Mouse (Mus musculus): Measurements from ENCODE around the gene Tmem252. TPM values are rescaled to one million over a fixed set of nuclear protein-coding genes. Genes with fewer than 3 reads are reported as not detected.
"Not testable (repeated sequence)": the region's sequence is repeated elsewhere in the genome, so short reads cannot be mapped to it uniquely, and the experiment has no call there.

The Tmem252 gene
- total and polyA plus RNA-seq, 3 experiments, result 0.13 to 0.17 (median 0.14) TPM

DNA sequence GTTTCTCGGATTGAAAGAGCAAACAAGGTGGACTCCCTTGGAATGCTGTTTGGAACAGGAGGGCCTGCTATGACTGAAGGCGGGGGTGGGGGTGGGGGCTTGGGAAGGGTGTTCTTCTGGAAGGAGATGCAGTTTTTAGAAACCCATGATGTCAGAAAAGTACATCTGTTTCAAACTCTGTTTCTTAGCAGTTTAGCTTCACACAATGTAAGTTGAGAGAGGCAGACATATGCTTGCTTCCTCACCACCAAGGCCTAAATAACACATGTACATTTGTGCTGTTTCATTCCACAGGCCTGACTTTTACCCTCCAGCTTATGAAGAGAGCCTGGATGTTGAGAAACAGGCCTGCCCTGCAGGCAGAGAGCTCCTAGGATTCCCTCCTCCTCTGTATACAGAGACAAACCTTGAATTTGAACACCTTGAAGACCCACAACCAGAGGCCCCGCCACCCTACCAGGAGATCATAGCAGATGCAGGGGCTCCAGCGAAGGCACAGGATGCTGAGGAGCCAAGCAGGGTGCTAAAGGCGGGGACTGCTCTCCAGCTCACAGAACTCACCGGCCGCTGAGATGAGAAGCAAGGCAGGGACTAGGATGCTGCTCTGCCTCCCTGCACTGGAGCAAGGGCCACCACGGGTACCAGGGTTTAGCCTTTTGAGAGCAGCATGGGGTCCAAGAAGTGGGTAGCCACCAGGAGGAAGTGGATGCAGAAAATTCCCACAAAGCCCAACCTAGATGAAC, 3.6 kb downstream of the Tmem252 start:
- DNase-seq, result no peak

DNA sequence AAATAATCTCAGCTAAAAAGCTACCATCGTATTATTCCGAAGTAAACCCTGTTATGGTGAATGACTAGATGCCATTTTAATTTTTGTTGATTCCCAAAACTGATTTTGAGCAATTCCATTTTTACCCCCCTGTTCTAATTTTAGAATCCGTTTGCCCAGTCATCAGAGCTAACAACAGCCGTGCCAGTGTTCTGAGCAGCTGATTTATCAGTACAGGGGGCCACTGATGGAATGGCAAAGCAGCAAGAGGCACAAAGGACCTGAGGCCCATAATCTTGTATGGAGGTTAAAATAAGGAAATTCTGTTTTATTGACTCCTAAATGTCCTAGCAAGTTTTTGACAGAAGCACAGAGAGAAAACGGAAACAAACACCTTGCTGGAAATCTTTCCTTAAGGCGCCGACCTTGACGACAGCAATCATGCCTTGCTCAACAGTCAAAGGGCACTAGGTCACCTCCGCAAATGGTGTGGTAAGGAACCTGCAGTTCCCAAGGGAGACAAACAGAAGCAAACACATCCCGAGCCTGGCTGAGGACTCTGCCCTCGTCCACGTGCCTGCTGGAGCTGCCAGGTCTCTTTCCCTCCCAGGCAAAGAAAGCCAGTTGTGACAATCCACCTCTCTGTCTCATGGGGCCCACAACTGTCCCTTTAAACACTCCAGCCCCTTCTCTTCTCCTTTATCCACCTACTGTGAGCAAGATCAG, 9.4 kb downstream of the Tmem252 start:
- DNase-seq, result no peak

DNA sequence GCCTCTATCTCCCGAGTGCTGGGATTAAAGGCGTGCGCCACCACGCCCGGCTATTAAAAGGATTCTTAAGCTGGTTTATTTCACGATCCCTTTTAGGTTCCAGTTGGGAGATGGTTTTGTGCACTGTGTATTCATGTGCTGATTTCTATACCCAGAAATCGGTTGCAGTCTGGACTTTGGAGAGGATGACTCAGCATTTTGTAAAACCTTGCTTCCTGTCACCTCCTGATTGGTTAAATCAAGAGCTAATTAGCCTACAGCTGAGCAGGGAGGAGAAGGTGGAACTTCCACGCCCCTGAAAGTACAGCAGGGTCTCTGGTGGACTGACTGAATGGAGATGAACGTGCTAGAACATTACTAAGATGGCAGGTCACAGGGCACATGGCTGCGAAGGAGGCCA, 12.6 kb downstream of the Tmem252 start:
- DNase-seq, result no peak

DNA sequence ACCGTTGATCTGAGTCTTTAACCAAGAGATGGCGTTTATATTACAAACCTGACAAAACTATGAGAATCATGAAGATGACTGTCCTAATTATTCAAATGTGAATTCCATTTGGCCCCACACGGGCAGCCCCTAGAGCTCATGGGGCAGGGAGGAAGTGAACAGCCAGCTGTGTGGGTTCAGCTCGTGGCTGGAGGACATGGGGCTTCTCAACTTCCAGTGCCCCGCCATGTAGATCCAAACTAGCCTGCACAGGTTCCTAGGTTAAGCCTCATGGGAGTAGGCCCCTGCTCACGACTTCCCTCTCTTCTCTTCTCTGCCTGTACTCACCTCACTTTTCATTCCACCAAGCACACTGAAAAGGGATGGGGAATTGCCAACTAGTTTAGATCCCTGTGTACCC, 14.5 kb downstream of the Tmem252 start:
- DNase-seq, result no peak

DNA sequence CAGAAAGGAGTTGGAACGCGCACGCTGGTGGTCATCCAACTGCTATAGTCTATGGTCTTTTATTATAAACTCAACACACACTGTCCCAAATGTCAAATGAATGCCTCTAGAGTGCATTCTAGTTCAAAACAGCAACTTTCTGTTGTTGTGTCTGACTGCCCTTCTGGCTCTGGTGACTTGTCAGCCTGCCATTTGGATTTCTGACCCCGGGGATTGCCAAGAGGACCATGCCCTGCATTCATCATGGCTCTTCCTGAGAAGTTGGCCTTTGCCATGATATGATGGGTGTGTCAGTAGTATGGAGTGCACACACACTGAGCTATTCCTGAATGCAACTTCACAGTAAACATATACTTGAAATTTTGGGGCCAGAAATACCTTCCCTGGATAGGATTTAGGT, 15.7 kb downstream of the Tmem252 start:
- DNase-seq, result no peak

DNA sequence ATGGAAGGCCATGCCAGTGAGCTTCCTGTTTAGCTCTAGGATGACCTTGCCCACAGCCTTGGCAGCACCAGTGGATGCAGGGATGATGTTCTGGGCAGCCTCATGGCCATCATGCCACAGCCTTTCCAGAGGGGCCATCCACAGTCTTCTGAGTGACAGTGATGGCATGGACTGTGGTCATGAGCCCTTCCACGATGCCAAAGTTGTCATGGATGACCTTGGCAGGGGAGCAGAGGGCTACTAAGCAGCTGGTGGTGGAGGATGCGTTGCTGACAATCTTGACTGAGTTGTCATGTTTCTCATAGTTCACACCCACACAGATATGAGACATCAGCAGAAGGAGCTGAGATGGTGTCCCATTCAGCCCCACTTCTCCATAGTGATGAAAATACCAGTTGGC, 18.9 kb downstream of the Tmem252 start:
- DNase-seq, result no peak

DNA sequence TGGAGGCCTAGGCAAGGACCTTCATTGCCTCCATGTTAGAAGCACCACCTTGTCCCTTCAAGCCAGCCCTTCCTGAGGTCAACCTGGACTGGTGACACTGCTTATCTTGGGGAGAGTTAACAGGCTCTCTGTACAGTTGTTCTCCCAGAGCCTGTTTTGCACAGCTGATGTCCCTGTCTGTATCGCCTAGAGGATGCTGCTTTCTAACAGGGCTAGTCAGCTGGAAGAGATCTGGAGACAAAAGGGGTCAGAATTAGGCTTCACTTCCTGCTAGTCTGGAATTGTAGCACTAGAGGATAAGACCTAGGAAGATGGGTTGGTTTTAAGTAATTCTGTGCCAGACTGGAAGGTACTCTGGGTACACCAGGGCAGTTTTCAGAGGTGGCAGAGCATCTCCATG, 24.1 kb downstream of the Tmem252 start:
- no peak for DNase-seq

DNA sequence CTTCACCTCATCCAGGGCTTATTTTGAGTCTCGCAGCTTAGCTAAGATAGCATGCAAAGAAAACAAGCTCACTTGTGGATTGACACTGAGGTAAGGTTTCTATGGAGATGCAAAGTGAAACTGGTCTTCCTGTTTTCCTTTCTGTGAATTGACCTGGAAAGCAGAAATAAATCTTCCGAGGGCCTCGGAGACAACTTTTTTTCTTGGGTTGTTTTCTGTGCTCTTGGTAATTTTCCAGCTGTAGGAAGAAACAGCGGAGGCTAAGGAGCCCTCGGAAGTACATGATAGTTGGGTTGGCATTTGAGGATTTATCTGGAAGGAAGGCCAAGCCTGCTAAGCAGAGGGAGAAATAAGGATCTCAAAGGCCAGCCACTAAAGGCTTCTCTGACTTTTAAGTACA, 24.8 kb downstream of the Tmem252 start:
- peak; percentile 42 for DNase-seq

DNA sequence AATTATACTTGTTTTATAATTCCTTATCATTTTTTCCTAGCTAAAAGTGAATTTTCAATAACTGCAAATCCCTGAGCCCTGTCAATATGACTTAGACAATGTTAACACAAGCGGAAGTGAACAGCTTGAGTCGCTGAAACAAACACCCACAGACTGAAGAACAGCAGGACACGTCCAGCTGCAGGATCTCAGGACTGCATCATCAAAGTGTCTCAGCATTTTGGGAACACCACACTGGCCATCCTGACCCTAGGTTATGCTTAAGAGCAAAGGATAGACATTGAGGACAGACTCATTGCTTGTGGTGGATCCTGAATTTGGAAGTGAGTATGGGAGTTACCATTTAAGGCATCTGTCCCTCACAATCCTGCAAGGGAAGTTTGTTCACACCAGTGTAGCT, 25.4 kb downstream of the Tmem252 start:
- DNase-seq, result no peak

DNA sequence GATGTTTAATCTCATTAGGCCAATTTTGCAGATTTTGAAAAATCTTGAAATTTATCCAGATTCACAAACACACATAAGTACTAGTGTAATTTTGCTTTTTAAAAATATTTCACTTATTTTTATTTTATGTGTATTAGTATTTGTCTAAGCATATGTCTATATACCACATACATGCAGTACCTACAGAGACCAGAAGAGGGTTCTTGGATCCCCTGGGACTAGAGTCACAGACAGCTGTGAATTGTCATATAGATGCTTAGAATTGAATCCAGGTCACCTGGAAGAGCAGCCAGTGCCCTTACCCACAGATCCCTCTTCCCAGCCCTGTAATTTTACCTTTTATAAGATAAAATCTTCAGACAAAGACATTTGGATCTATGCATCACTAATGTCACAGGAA, 26.1 kb downstream of the Tmem252 start:
- no peak for DNase-seq

DNA sequence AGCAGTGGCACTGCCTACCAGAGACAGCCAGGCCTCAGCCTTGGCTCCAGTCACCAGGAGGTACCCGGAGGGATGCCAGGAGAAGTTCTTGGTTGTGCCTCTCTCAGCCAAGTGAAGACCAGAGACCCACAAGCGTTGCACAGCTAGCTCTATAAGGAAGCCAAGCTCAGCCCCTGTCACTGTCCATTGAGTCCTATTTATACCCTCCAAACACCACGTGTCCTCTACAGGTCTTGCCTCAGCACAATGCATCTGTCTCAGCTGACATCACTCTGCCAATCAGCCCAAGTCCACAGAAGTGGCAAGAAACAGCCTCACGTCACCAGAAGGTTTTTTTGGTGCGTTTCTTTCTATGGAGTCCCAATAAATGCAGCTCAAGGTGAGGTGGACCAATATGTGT, 26.9 kb downstream of the Tmem252 start:
- no peak for DNase-seq

DNA sequence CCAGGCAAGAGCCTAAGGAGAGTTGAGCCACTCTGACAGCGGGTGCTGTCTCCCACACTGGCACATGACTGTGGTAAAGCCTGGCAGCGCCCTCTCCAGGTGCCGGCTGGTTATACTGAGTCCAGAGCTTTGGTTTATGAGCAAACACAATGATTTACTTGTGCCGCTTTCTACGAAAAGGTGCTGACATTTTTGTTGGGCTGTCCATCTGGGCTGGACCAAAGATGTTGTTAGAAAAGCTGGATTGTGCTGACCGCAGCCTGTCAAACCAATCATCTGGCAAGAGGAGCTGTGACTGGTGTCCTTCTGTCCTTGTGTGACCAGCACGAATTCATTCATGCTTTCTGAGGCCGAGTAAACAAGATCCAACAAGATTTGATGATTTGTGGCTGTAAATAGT, 27.9 kb downstream of the Tmem252 start:
- no peak for DNase-seq

DNA sequence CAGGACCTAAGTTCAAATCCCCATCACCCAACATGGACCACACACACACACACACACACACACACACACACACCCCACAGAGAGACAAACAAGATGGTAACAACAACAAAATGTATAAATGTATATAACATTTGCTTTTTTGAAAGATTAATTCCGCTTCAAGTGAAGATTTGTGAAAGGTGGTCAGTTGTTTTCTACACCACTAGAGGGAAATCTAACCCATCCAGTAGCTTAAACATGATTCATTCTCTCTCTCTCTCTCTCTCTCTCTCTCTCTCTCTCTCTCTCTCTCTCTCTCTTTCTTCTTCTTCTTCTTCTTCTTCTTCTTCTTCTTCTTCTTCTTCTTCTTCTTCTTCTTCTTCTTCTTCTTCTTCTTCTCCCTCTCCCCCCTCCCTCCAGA, 29.4 kb downstream of the Tmem252 start:
- DNase-seq, result not testable (repeated sequence)

DNA sequence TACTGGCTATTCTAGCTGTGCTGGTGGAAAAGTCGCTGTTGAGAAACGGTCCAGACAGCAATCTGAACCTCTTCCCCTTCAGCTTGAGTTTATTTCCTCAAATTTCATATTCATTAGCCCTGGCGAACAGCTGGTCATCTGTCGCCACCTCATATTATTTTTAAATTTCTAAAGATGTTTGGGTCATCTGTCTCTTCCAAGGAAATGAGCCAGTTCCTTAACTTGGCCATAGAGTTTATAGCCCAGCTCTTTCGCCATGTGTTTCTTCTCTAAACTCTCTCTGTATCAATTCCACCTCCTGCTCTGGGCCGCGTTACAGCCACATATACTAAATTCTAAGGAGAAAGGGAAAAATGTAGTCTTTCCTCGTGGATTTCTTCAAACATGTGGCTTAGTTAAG, 29.9 kb downstream of the Tmem252 start:
- DNase-seq, result no peak

DNA sequence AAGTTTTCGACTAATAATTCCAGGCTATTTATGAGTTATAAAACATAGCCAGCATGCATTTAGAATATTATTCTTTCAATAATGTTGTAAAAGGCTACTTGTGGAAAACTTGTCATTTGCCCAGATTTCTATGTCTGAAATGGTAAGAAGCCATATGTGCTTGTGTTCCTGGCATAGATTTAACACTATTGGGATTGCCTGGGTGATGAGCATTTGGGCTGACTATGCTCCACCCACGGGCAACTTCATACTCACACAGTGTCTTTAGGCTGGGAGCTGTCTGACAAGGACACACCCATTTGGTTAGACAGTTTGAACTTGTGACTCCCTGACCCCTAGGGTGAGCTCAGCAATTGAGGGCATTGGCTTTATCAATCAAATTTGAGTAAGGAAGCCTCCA, 30.5 kb downstream of the Tmem252 start:
- no peak for DNase-seq

DNA sequence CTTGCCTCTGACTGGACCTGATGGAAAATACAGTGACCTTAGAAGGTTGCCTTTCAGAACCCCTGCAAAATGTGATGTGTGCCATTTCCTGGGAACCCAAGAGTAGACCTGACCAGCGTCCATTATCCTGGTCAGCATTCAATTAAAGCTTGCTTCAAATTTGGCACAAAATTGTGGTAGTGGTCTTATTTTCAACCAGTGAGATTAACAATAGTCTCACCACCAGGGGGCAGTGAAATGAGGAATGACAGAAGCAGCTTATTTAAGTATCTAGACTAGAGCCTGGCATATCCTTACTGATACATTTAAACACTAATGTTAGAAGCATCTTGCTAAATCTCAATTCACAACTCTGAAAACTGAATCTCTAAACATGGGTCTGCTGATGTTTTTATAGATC, 31.6 kb downstream of the Tmem252 start:
- DNase-seq, result no peak

DNA sequence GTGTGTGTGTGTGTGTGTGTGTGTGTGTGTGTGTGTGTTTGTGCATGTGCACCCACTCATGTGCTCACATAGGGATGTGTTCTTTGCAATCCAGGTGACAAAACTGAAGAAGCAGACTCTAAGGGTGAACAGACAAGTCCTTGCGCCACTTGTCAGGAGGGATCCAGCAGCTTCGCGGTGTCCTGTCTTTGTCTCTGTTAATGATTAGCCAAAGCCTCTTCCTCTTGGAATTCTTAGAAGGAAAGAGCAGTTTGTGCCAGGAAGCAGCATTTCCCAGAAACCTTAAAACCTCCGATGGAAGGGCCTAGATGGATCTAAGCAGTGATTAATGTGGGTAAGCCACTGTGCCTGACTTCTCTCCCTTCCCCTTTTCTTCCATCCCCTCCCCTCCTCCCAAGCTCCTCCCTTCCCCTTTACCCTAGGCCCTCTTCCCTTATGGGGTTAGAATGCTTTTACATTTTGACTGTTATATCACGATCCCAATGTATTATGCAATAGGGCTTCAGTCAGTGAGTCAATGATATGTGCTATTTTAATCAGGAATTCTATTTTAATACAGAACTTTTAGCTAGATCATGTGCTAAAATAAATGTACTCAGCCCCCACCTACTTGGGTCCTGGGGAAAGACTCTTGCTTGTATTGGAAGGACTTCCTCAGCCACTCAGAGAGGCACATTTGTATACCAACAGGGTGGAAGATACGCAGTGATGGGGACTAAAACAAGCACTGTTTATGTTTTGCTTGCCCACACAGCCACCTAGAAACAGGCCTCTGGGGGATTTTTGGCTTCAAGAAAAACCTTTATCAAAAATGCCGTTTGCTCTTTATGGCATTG, 33.5 kb downstream of the Tmem252 start:
- no peak for DNase-seq

DNA sequence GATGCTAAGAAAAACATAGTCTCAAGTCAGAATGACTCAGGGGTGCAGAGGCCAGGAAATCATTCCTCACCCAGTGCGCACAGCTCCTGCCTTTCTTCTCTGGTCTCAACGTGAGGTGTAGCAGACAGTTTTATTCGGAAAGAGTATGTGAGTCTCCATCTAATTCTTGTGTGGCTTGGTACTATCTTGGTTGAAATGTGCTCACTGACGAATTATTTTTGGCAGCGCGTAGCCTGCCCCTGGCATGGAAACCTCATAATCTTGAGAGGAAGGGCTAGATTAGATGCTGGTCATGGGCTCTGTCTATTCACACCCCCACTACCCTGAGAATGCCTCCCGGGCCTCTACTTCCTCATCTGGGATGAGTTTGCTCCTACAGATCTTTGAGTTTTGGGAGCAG, 34.2 kb downstream of the Tmem252 start:
- DNase-seq, result no peak

DNA sequence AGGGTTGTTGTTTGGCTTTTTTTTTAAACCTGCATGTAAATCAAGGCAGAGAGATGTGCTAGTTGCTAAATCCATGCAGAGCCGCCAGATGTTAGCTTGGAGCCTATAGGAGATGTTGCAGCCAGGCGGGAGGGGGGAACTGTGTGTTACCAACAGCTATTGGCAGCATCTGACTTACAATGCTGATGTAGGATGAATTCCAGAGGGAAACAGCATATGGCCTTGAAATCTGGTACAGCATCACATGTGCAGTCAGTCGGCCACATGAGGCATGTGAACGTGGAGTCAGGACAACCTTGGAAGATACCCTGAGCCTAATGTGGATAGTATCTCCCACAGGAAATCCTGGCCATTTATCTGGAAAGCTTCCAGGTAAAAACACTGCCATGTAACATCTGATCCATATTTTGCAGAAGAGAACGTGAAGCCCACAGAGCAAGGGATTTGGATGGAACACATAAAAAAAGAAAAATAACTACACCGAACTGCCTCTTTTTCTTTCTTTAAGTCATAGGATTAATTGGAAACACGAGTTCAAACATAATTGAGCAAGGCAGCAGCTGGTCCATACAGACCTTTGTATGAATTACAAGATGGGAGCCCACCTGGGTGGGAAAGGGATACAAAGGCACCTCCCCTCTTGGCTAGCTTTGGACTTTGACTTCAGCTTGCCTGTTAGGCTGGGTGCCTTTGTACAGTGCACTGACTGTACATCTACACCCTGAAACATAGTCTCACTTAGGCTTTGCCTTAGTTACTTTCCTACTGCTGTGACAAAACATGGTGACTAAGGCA, 42.7 kb downstream of the Tmem252 start:
- no peak for DNase-seq

DNA sequence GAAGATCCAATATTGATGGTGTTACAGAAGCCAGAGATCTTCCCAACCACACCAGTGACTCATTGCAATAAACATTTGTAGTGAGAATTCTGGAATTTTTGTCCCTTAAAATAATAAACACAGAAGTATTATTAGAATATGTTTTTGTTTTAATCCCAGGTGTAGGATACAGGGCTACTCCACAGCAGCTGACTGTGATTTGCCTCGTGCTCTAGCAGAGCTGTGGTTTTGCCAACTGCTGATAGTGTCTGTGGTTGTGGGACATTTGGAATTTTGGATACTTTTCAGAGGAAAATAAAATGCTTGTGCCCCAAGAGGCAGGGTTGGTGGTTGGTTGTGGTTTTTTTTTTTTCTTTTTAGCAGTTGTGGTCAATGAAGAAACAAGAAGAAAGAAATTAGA, 44.2 kb downstream of the Tmem252 start:
- DNase-seq, result no peak

DNA sequence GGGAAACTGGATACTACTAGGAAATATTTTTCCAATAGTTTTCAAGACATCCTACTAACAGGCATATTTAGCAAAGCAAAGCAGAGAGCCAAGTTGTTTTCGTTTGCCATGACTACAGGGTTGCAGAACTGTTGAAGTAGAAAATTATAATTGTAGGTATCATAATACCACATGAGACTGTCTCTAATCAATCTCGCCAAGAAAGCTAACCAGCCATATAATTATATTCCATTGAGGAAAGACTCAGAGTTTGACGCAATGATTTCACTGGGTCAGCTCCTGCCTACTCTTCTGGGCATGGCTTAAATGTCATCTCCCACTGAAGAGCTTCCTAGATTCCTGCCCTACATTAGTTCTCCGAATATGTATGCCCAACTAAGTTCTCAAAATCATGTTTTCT, 45.7 kb downstream of the Tmem252 start:
- no peak for DNase-seq

DNA sequence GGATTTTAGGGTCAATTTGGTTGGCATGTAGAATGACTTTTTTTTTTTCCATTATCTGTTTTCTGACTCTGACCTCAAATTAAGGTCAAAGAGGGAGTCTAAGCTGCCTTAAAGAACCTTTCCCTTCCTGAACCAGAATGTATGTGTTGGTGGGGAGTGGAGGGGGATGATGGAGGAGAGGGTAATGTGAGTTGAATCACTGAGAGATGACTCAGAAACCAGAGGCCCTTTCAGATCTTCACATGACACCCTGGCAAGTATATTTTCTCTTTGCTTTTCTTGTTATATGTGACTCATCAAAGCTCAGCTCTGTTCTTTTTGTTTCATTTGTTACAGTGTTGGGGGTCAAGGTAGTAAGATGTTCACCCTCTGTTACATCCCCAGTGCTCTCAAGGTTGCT, 46.6 kb downstream of the Tmem252 start:
- peak; percentile 51 for DNase-seq
